In the genomic region with DNA sequence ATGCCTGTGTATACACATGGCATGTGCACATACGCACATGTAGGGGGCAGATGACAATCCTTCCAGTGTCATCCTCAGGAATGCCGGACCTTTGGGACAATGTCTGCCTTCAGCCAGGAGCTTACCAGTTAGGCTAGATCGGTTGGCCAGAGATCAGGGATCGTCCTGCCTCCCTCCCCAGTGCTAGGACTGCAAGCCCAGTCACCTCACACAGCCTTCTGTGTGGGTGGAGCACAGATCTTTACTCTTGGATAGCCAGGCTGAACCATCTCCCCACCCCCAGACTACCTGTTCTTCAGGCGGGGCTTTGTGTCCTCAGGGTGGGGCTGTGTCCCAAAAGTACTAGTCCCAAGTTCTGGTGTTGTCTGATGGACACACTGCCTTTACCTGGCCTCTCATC, we compare ENCODE assay signal across 10 mouse cellular contexts. TPM values are rescaled to one million over a fixed set of nuclear protein-coding genes. Genes with fewer than 3 reads are reported as not detected.
DNase-seq lines count a peak whose midpoint lies in the region; ATAC-seq lines count a peak whose summit lies in the region.
"Had no signal": no experiment of that assay in that cellular context is flagged by ENCODE, and none has a peak within 500 bp of the region (broad histone marks: within the 10 kb centered on the region; RNA-seq: fewer than 3 reads in every experiment).

No protein-coding gene starts in this region.

- H3K9me3 ChIP-seq in forebrain, embryonic 10.5 days = no peaks in the 10 kb centered on the region
- no peaks in the 10 kb centered on the region for H3K9me3 ChIP-seq in forebrain, embryonic 12.5 days
- no peaks in the 10 kb centered on the region for H3K9me3 ChIP-seq in liver, embryonic 15.5 days (replicated peaks)
- no peaks in the 10 kb centered on the region for H3K9me3 ChIP-seq in liver, embryonic 11.5 days (ENCODE audit: control insufficient read depth, low read length)
- no peaks in the 10 kb centered on the region for H3K9me3 ChIP-seq in heart, embryonic 16.5 days (replicated peaks; ENCODE audit: control insufficient read depth, low read length)

- 69% methylated on average over 5 of the region's 5 CpGs for WGBS in forebrain, embryonic 10.5 days
- 73% methylated on average over 5 of the region's 5 CpGs for WGBS in forebrain, embryonic 12.5 days
- 54% methylated on average over 5 of the region's 5 CpGs for WGBS in liver, embryonic 15.5 days (ENCODE audit: insufficient replicate concordance)
- 62% methylated on average over 5 of the region's 5 CpGs for WGBS in liver, embryonic 11.5 days
- 51% methylated on average over 5 of the region's 5 CpGs for WGBS in heart, embryonic 16.5 days

- no peak for ATAC-seq in forebrain, embryonic 12.5 days (ENCODE audit: low FRiP score)
- ATAC-seq in liver, embryonic 15.5 days (ENCODE audit: insufficient read depth) = 0 out of 2 replicates have a peak, but pooled peaks have one; percentile 32
- ATAC-seq in liver, embryonic 11.5 days (replicated peaks; ENCODE audit: low FRiP score) = no peak
- ATAC-seq in heart, embryonic 16.5 days (replicated peaks; ENCODE audit: extremely low read depth, insufficient read depth, low FRiP score) = no peak; the same call in 1 of the 2 replicates
- 0 out of 2 replicates have a peak, but pooled peaks have one; percentile 39 for ATAC-seq in megakaryocyte-erythroid progenitor cell, adult 5-6 weeks (replicated peaks; ENCODE audit: low FRiP score, low TSS enrichment, poor library complexity, severe bottlenecking)

- no peak overlapping the region for H3K4me3 ChIP-seq in forebrain, embryonic 10.5 days
- H3K4me3 ChIP-seq in forebrain, embryonic 12.5 days (replicated peaks) = no peak overlapping the region
- no peak overlapping the region for H3K4me3 ChIP-seq in liver, embryonic 15.5 days (replicated peaks)
- no peak overlapping the region for H3K4me3 ChIP-seq in liver, embryonic 11.5 days (ENCODE audit: low read depth, low read length)
- no peak overlapping the region for H3K4me3 ChIP-seq in heart, embryonic 16.5 days (ENCODE audit: low read length)
- H3K4me3 ChIP-seq: erythroblast, embryonic 14.5 days had no signal

- no peaks in the 10 kb centered on the region for H3K27me3 ChIP-seq in forebrain, embryonic 10.5 days (ENCODE audit: poor library complexity, severe bottlenecking)
- H3K27me3 ChIP-seq in forebrain, embryonic 12.5 days = no peaks in the 10 kb centered on the region
- no peaks in the 10 kb centered on the region for H3K27me3 ChIP-seq in liver, embryonic 15.5 days
- no peaks in the 10 kb centered on the region for H3K27me3 ChIP-seq in liver, embryonic 11.5 days (replicated peaks; ENCODE audit: control insufficient read depth, insufficient read depth, low read length)
- no peaks in the 10 kb centered on the region for H3K27me3 ChIP-seq in heart, embryonic 16.5 days (ENCODE audit: control insufficient read depth, insufficient read depth, low read length)

- H3K27ac ChIP-seq in forebrain, embryonic 10.5 days = peak overlapping the region; percentile 85
- H3K27ac ChIP-seq in forebrain, embryonic 12.5 days = no peak overlapping the region
- no peak overlapping the region for H3K27ac ChIP-seq in liver, embryonic 15.5 days (replicated peaks)
- no peak overlapping the region for H3K27ac ChIP-seq in liver, embryonic 11.5 days (ENCODE audit: low read depth, low read length)
- peak overlapping the region; percentile 95 for H3K27ac ChIP-seq in heart, embryonic 16.5 days (ENCODE audit: low read length)

- H3K4me2 ChIP-seq in forebrain, embryonic 12.5 days = no peak overlapping the region
- H3K4me2 ChIP-seq in liver, embryonic 15.5 days = no peak overlapping the region
- H3K4me2 ChIP-seq in liver, embryonic 11.5 days = no peak overlapping the region
- H3K4me2 ChIP-seq in heart, embryonic 16.5 days (ENCODE audit: low read depth, low read length) = peak overlapping the region; percentile 6; the same call in 1 of the 2 replicates

- H3K4me1 ChIP-seq in forebrain, embryonic 10.5 days = peaks cover 67% of the 10 kb centered on the region
- peaks cover 45% of the 10 kb centered on the region for H3K4me1 ChIP-seq in forebrain, embryonic 12.5 days
- H3K4me1 ChIP-seq in liver, embryonic 15.5 days (replicated peaks) = peaks cover 30% of the 10 kb centered on the region
- H3K4me1 ChIP-seq in liver, embryonic 11.5 days (replicated peaks; ENCODE audit: control insufficient read depth, insufficient read depth, low read length) = peaks cover 31% of the 10 kb centered on the region
- H3K4me1 ChIP-seq in heart, embryonic 16.5 days (ENCODE audit: control insufficient read depth, insufficient read depth, low read length) = peaks cover 43% of the 10 kb centered on the region

- H3K36me3 ChIP-seq in forebrain, embryonic 10.5 days (replicated peaks) = no peaks in the 10 kb centered on the region
- no peaks in the 10 kb centered on the region for H3K36me3 ChIP-seq in forebrain, embryonic 12.5 days (replicated peaks)
- no peaks in the 10 kb centered on the region for H3K36me3 ChIP-seq in liver, embryonic 15.5 days (replicated peaks)
- H3K36me3 ChIP-seq in liver, embryonic 11.5 days (ENCODE audit: control insufficient read depth, insufficient read depth, low read length) = no peaks in the 10 kb centered on the region
- no peaks in the 10 kb centered on the region for H3K36me3 ChIP-seq in heart, embryonic 16.5 days (ENCODE audit: control insufficient read depth, insufficient read depth)

- H3K9ac ChIP-seq in forebrain, embryonic 12.5 days = no peak overlapping the region
- no peak overlapping the region for H3K9ac ChIP-seq in liver, embryonic 15.5 days
- H3K9ac ChIP-seq in liver, embryonic 11.5 days (ENCODE audit: low read depth, low read length) = no peak overlapping the region
- peak overlapping the region; percentile 52; the same call in 1 of the 2 replicates for H3K9ac ChIP-seq in heart, embryonic 16.5 days (ENCODE audit: low read length)

- DNase-seq in forebrain, embryonic 10.5 days (ENCODE audit: extremely low spot score, low spot score) = no peak
- DNase-seq in liver, embryonic 11.5 days (ENCODE audit: low spot score) = no peak
- DNase-seq in frontal cortex, adult 2 months (ENCODE audit: extremely low spot score in 1 of 2, low spot score in 1 of 2) = no peak
- DNase-seq in layer of hippocampus, postnatal 25 days (ENCODE audit: extremely low spot score in 1 of 2, low spot score in 1 of 2) = no peak
- DNase-seq: cerebellum, adult 11-12 months had no signal

RNA-seq across cellular contexts. Expression of gene Fgr, which starts 13.6 kb away (rescaled TPM):
- 0.06 and 0.11 TPM in 2 replicates for polyA plus RNA-seq in forebrain, embryonic 10.5 days (2016; fragmentation: Nextera tagmentation; extraction: Ambion mirVana)
- polyA plus RNA-seq in forebrain, embryonic 12.5 days (2016; fragmentation: Nextera tagmentation; extraction: Ambion mirVana) = 0.12 and 0.20 TPM in 2 replicates
- polyA plus RNA-seq in liver, embryonic 15.5 days (2015; fragmentation: Nextera tagmentation; extraction: Ambion mirVana) = 2.7 and 2.8 TPM in 2 replicates
- 0.23 and 0.73 TPM in 2 replicates for polyA plus RNA-seq in liver, embryonic 11.5 days (2014; fragmentation: Nextera tagmentation; extraction: Ambion mirVana)
- polyA plus RNA-seq in heart, embryonic 16.5 days (2015; fragmentation: Nextera tagmentation; extraction: Ambion mirVana) = 0.70 and 1.4 TPM in 2 replicates
- total RNA-seq in megakaryocyte-erythroid progenitor cell, adult 5-6 weeks (2014; fragmentation: Nextera tagmentation) = 2.8 TPM in 1 of 2 replicates, not detected in the other
- total RNA-seq in megakaryocyte-erythroid progenitor cell, adult 5-6 weeks (2017) = 0.30 and 0.33 TPM in 2 replicates
- polyA plus RNA-seq in frontal cortex, adult 2 months (2012; rRNA removed) = 0.18 and 0.19 TPM in 2 replicates
- under 1 TPM; 0.07 to 0.14 TPM for total RNA-seq in layer of hippocampus, postnatal 25 days (2021)

RNA-seq across cellular contexts. Expression of gene Fam76a, which starts 38.0 kb away (rescaled TPM):
- 29.7 and 32.2 TPM in 2 replicates for polyA plus RNA-seq in forebrain, embryonic 10.5 days (2016; fragmentation: Nextera tagmentation; extraction: Ambion mirVana)
- 30.3 and 31.3 TPM in 2 replicates for polyA plus RNA-seq in forebrain, embryonic 12.5 days (2016; fragmentation: Nextera tagmentation; extraction: Ambion mirVana)
- 27.6 and 28.5 TPM in 2 replicates for polyA plus RNA-seq in liver, embryonic 15.5 days (2015; fragmentation: Nextera tagmentation; extraction: Ambion mirVana)
- polyA plus RNA-seq in liver, embryonic 11.5 days (2014; fragmentation: Nextera tagmentation; extraction: Ambion mirVana) = 27.8 and 32.2 TPM in 2 replicates
- polyA plus RNA-seq in heart, embryonic 16.5 days (2015; fragmentation: Nextera tagmentation; extraction: Ambion mirVana) = 41.5 and 46.2 TPM in 2 replicates
- total RNA-seq in megakaryocyte-erythroid progenitor cell, adult 5-6 weeks (2014; fragmentation: Nextera tagmentation) = 20.0 and 23.9 TPM in 2 replicates
- total RNA-seq in megakaryocyte-erythroid progenitor cell, adult 5-6 weeks (2017) = 23.2 and 26.7 TPM in 2 replicates
- 33.3 and 38.7 TPM in 2 replicates for polyA plus RNA-seq in frontal cortex, adult 2 months (2012; rRNA removed)
- 10 to 100 TPM; 40.1 to 50.5 TPM for total RNA-seq in layer of hippocampus, postnatal 25 days (2021)

RNA-seq across cellular contexts. Expression of gene Ahdc1, which starts 50.7 kb away (rescaled TPM):
- polyA plus RNA-seq in forebrain, embryonic 10.5 days (2016; fragmentation: Nextera tagmentation; extraction: Ambion mirVana) = 5.8 and 7.4 TPM in 2 replicates
- polyA plus RNA-seq in forebrain, embryonic 12.5 days (2016; fragmentation: Nextera tagmentation; extraction: Ambion mirVana) = 7.2 and 8.1 TPM in 2 replicates
- polyA plus RNA-seq in liver, embryonic 15.5 days (2015; fragmentation: Nextera tagmentation; extraction: Ambion mirVana) = 1.1 and 1.3 TPM in 2 replicates
- polyA plus RNA-seq in liver, embryonic 11.5 days (2014; fragmentation: Nextera tagmentation; extraction: Ambion mirVana) = 5.1 and 6.1 TPM in 2 replicates
- polyA plus RNA-seq in heart, embryonic 16.5 days (2015; fragmentation: Nextera tagmentation; extraction: Ambion mirVana) = 7.1 and 7.2 TPM in 2 replicates
- 4.8 and 7.0 TPM in 2 replicates for total RNA-seq in megakaryocyte-erythroid progenitor cell, adult 5-6 weeks (2014; fragmentation: Nextera tagmentation)
- 0.33 and 0.72 TPM in 2 replicates for total RNA-seq in megakaryocyte-erythroid progenitor cell, adult 5-6 weeks (2017)
- polyA plus RNA-seq in frontal cortex, adult 2 months (2012; rRNA removed) = 28.5 and 28.6 TPM in 2 replicates
- 100 to 1,000 TPM in 1 of 2 experiments, 10 to 100 TPM in 1; 96.9 to 109 TPM for total RNA-seq in layer of hippocampus, postnatal 25 days (2021)

Comparison
In these comparisons a context has a peak if more than half of its experiments do, and no peak if none do; other contexts are left out.
1. H3K27ac ChIP-seq: peak in forebrain, embryonic 10.5 days (single experiment) and heart, embryonic 16.5 days (single experiment); none in forebrain, embryonic 12.5 days (single experiment), liver, embryonic 15.5 days (single experiment) and liver, embryonic 11.5 days (single experiment).
2. ATAC-seq: peak in liver, embryonic 15.5 days (single experiment) and megakaryocyte-erythroid progenitor cell, adult 5-6 weeks (single experiment); none in forebrain, embryonic 12.5 days (single experiment), liver, embryonic 11.5 days (single experiment) and heart, embryonic 16.5 days (single experiment).